Mouse (Mus musculus): ENCODE measurements around the gene Samd4b. TPM values are rescaled to one million over a fixed set of nuclear protein-coding genes. Genes with fewer than 3 reads are reported as not detected.

The Samd4b gene
- total RNA-seq, 1 experiment, result 30.3 TPM

Other genes starting within 250 kb of the Samd4b start
- 1,678 and 1,740 TPM in 2 replicates for gene Rps16, start 247.5 kb downstream of the Samd4b start, total RNA-seq (2012; rRNA removed)
- 15.0 TPM in 2 replicates for gene Plekhg2, start 225.5 kb downstream of the Samd4b start, total RNA-seq (2012; rRNA removed)
- 3.9 and 5.0 TPM in 2 replicates for gene Zfp36, start 217.9 kb downstream of the Samd4b start, total RNA-seq (2012; rRNA removed)
- gene Med29, start 205.4 kb downstream of the Samd4b start, total RNA-seq (2012; rRNA removed), result 34.8 and 50.8 TPM in 2 replicates
- 74.5 and 83.9 TPM in 2 replicates for gene Paf1, start 205.2 kb downstream of the Samd4b start, total RNA-seq (2012; rRNA removed)
- 12.7 and 17.2 TPM in 2 replicates for gene Gmfg, start 160.7 kb downstream of the Samd4b start, total RNA-seq (2012; rRNA removed)
- 17.1 and 32.6 TPM in 2 replicates for gene Lrfn1, start 146.2 kb downstream of the Samd4b start, total RNA-seq (2012; rRNA removed)
- gene Ifnl2, start 87.7 kb downstream of the Samd4b start, total RNA-seq (2012; rRNA removed), result not detected in 2 replicates
- not detected in 2 replicates for gene Ifnl3, start 75.3 kb downstream of the Samd4b start, total RNA-seq (2012; rRNA removed)
- gene Sycn, start 57.3 kb downstream of the Samd4b start, total RNA-seq (2012; rRNA removed), result not detected in 2 replicates
- 0.18 and 0.32 TPM in 2 replicates for gene Nccrp1, start 50.9 kb downstream of the Samd4b start, total RNA-seq (2012; rRNA removed)
- gene Pak4, start within 50 bp of the Samd4b start, total RNA-seq (2012; rRNA removed), result 31.9 and 32.2 TPM in 2 replicates
- gene Acp7, start 33.2 kb upstream of the Samd4b start, total RNA-seq (2012; rRNA removed), result 1.6 and 2.5 TPM in 2 replicates
- gene Fbxo27, start 94.7 kb upstream of the Samd4b start, total RNA-seq (2012; rRNA removed), result 5.8 and 5.9 TPM in 2 replicates
- 5.9 and 6.6 TPM in 2 replicates for gene Fbxo17, start 118.7 kb upstream of the Samd4b start, total RNA-seq (2012; rRNA removed)
- gene Mrps12, start 143.7 kb upstream of the Samd4b start, total RNA-seq (2012; rRNA removed), result 102 and 105 TPM in 2 replicates
- gene Sars2, start 143.8 kb upstream of the Samd4b start, total RNA-seq (2012; rRNA removed), result 25.2 and 27.9 TPM in 2 replicates
- not detected in 2 replicates for gene Ccer2, start 158.0 kb upstream of the Samd4b start, total RNA-seq (2012; rRNA removed)
- gene Sirt2, start 168.6 kb upstream of the Samd4b start, total RNA-seq (2012; rRNA removed), result 11.7 and 14.8 TPM in 2 replicates
- gene Nfkbib, start 169.4 kb upstream of the Samd4b start, total RNA-seq (2012; rRNA removed), result 17.7 and 20.1 TPM in 2 replicates
- gene Rinl, start 190.8 kb upstream of the Samd4b start, total RNA-seq (2012; rRNA removed), result 17.2 and 18.9 TPM in 2 replicates
- gene Hnrnpl, start 210.4 kb upstream of the Samd4b start, total RNA-seq (2012; rRNA removed), result 464 and 530 TPM in 2 replicates
- 64.1 and 75.6 TPM in 2 replicates for gene Ech1, start 227.1 kb upstream of the Samd4b start, total RNA-seq (2012; rRNA removed)
- gene Lgals4, start 235.7 kb upstream of the Samd4b start, total RNA-seq (2012; rRNA removed), result 5.5 and 9.6 TPM in 2 replicates